Mouse (Mus musculus): Measurements from ENCODE around the gene Tubgcp2. TPM values are rescaled to one million over a fixed set of nuclear protein-coding genes. Genes with fewer than 3 reads are reported as not detected.

The Tubgcp2 gene
- polyA plus RNA-seq, 1 experiment from 2014 or later = 68.0 TPM

DNA sequence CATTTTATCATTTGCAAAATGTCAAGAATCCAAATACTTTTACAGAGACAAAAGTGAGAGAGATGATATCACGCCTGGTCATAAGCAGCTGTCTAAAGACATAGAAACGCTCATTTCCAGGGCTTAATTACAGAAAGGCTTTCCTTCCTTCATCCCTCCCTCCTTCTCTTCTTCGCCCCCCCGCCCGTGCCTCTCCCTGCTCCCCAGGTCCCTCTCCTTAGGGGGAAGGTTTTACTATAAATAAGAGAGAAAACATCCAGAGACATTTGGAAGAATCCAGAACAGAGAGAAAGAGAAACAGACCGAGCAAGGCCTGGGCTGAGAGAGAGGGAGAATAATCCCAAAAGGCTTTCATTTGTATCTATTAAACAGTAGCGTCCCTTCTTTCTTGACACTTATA is 1.0 kb downstream of the Tubgcp2 start:
- Histone ChIP-seq H3K4me3 (peak overlapping the region; percentile 93), H3K4me2 (replicated peaks) (peak overlapping the region; percentile 87), H3K9me3 (no peaks in the 10 kb centered on the region), H3K4me1 (peaks cover 21% of the 10 kb centered on the region), H3K27ac (peak overlapping the region; percentile 75; the same call in 1 of the 2 replicates), H3K9ac (peak overlapping the region; percentile 91), H3K27me3 (no peaks in the 10 kb centered on the region), H3K36me3 (peaks cover 47% of the 10 kb centered on the region)
- 15% methylated on average over 7 of the region's 7 CpGs for WGBS
- ATAC-seq (ENCODE audit: low FRiP score, low read depth) = no peak

DNA sequence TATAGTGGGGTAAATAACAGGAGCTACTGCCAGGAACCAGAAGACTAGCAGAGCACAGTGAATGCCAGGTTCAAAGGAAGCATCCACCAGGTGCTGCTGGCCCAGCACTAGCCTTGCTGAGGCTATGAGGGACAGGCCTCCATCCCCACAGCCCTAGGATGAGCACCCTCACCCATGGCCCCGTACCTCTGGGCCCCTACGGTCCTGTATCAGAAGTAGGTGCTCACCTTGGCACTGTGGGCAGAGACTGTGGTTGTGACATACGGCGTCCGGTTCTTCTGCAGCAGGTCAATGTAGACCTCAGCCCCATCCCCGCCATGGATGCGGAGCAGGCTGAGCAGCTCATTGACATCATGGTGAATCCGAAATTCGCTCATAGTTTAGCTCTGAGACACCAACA is 3.1 kb downstream of the Tubgcp2 start:
- no peak for ATAC-seq (ENCODE audit: low FRiP score, low read depth)

DNA sequence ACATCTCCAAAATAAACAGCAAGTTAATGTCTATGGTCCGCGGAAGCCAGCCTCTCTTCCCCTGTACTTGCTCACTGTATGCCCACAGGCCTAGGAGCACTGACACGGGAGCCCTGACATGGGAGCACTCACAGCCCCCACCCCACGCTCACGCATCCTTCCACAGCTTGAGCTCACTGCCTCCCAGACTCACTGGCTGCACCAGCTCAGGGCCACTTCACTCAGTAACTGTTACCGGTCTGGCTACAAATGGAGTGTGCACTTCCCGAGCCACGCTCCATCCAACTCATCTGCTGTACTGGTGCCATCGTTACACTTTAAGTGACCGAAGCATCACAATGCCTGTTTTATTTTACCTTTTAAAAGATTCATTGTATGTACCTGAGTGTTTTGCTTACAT is 4.1 kb downstream of the Tubgcp2 start:
- Histone ChIP-seq H3K9me3 (no peaks in the 10 kb centered on the region), H3K27me3 (no peaks in the 10 kb centered on the region), H3K27ac (no peak overlapping the region), H3K4me1 (peaks cover 19% of the 10 kb centered on the region), H3K4me2 (replicated peaks) (no peak overlapping the region), H3K9ac (no peak overlapping the region), H3K36me3 (peaks cover 62% of the 10 kb centered on the region), H3K4me3 (no peak overlapping the region)
- no peak for ATAC-seq (ENCODE audit: low FRiP score, low read depth)
- WGBS = 97% methylated on average over 10 of the region's 10 CpGs

More for the DNA sequence above, 3.1 kb downstream of the Tubgcp2 start:
- Histone ChIP-seq H3K4me3 (no peak overlapping the region), H3K4me1 (peaks cover 21% of the 10 kb centered on the region), H3K4me2 (replicated peaks) (no peak overlapping the region), H3K36me3 (peaks cover 54% of the 10 kb centered on the region), H3K27me3 (no peaks in the 10 kb centered on the region), H3K27ac (no peak overlapping the region), H3K9ac (no peak overlapping the region), H3K9me3 (no peaks in the 10 kb centered on the region)
- WGBS = 97% methylated on average over 9 of the region's 9 CpGs

DNA sequence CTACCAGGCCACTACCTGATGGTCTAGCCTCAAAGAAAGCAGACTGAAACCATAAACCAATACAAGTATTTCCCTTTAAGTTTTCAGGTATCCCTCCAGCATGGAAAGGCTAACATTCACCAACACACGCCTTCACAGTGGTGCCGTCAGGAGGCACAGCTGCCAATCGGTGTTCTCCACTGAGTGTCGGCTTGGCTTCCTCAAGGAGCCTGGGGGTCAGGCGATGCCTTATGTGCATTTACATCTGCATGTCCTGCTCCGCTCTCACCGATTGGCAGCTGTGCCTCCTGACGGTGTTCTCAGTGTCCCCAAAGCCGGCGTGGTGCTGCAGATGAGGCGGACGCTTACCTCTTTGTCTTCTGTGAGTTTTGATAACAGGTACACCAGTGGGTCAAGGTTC is 4.7 kb downstream of the Tubgcp2 start:
- Histone ChIP-seq H3K9me3 (no peaks in the 10 kb centered on the region), H3K4me3 (no peak overlapping the region), H3K4me1 (peaks cover 13% of the 10 kb centered on the region), H3K9ac (no peak overlapping the region), H3K27me3 (no peaks in the 10 kb centered on the region), H3K4me2 (replicated peaks) (no peak overlapping the region), H3K36me3 (peaks cover 62% of the 10 kb centered on the region), H3K27ac (no peak overlapping the region)
- ATAC-seq (ENCODE audit: low FRiP score, low read depth) = no peak
- WGBS = 96% methylated on average over 12 of the region's 12 CpGs

DNA sequence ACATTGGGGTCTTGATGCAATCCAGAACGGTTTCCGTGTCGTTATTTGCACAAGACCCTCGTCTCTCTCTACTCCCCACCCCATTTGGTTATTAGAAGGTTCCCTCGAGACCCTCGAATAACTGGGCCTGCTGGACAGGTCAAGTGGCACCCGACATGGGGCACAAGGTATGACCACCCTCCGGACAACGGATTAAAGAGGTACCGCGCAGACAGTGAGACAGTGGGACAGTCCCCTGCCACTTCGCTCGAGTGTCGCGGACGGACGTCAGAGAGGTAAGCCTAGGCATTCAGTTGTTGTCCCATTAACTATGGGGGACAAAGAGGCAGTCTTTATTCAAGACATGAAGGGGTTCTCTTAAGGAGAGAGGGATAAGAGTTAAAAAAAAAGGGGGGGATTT is 25.1 kb downstream of the Tubgcp2 start:
- Histone ChIP-seq H3K27me3 (no peaks in the 10 kb centered on the region), H3K9ac (no peak overlapping the region), H3K4me2 (replicated peaks) (no peak overlapping the region), H3K9me3 (peaks cover 7% of the 10 kb centered on the region; the same call in 1 of the 2 replicates), H3K4me1 (no peaks in the 10 kb centered on the region), H3K4me3 (no peak overlapping the region), H3K36me3 (peaks cover 46% of the 10 kb centered on the region), H3K27ac (no peak overlapping the region)
- 98% methylated on average over 17 of the region's 17 CpGs for WGBS
- ATAC-seq (ENCODE audit: low FRiP score, low read depth) = no peak

DNA sequence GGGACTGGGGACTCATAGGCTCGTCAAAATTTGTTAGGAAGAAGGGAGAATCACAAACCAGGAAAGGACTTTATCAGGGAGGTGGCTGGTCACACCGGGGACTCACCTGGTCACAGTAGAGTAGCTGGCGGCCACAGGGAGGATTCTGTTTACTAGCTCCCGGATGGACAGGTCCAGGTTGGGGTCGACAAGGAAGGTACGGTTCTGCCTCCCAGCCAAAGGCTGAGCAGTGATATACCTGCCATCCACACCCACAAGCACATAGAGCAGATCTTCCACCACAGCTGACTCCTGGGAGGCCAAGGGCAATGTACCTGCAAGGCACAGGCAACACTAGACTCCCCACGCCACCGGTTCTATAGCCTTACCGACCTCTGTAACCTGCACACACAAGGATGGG is 28.7 kb downstream of the Tubgcp2 start:
- H3K4me3 ChIP-seq = no peak overlapping the region
- no peaks in the 10 kb centered on the region for H3K9me3 ChIP-seq
- H3K27ac ChIP-seq = no peak overlapping the region
- no peak overlapping the region for H3K4me2 ChIP-seq (replicated peaks)
- peaks cover 71% of the 10 kb centered on the region for H3K36me3 ChIP-seq
- no peaks in the 10 kb centered on the region for H3K27me3 ChIP-seq
- WGBS = 94% methylated on average over 9 of the region's 9 CpGs
- no peaks in the 10 kb centered on the region for H3K4me1 ChIP-seq
- ATAC-seq (ENCODE audit: low FRiP score, low read depth) = no peak
- no peak overlapping the region for H3K9ac ChIP-seq

DNA sequence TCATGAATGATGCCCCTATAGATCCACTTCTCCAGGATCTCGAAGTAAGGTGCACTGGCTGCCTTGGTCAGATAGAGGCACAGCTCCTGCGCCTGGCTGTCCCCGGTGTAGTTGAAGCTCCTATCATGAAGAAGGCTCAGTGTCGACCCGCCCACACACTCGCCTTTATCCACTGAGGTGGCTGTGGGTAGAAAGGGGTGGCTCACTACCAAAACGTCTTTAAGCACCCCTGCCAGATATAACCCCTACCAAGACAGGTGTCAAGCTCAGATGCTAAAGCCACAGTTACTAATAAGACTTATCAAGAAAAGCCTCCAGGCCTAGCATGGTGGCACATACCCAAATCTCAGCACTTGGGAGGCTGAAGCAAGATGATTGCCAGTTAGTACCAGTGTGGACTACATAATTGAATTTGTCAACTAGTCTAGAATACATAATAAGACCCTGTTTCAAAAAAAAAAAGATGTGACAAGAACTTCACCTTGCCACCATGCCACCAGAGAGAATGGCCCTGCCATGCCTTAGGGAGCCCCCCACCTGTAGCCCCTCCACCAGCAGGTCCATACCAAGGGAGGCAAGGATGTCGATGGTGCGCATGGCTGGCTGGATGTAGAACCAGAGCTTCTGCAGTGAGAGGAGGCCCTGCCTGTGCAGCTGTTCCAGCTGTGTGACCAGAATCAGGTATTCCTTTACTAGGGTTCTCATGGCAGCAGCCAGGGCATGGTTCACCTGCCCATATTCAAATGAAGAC is 29.4 kb downstream of the Tubgcp2 start:
- Histone ChIP-seq H3K9me3 (no peaks in the 10 kb centered on the region), H3K27ac (no peak overlapping the region), H3K9ac (no peak overlapping the region), H3K27me3 (no peaks in the 10 kb centered on the region), H3K4me1 (no peaks in the 10 kb centered on the region), H3K4me3 (no peak overlapping the region), H3K36me3 (peaks cover 78% of the 10 kb centered on the region), H3K4me2 (replicated peaks) (no peak overlapping the region)
- WGBS = 93% methylated on average over 9 of the region's 9 CpGs
- ATAC-seq (ENCODE audit: low FRiP score, low read depth) = no peak

DNA sequence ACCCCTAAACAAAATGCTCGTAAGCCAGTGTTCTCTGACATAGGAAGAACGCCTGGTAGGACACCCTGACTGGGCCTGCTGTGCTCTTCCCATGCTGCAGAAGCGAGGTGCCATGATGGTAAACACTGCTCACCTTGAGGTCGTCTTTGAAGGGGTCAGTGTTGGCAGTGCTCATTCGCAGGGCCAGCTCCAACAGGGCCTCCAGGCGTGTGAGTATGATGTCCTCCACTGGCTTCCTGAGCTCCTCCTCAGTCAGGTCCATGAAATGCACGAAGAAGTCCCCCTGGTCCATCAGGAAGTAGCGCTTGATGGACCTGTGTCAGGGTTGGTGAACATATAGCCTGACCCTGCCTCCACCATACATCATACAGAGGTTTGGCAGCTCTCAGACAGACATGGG is 31.8 kb downstream of the Tubgcp2 start:
- Histone ChIP-seq H3K27ac (no peak overlapping the region), H3K4me3 (no peak overlapping the region), H3K4me2 (replicated peaks) (no peak overlapping the region), H3K36me3 (peaks cover 84% of the 10 kb centered on the region), H3K27me3 (no peaks in the 10 kb centered on the region), H3K4me1 (no peaks in the 10 kb centered on the region), H3K9ac (no peak overlapping the region), H3K9me3 (no peaks in the 10 kb centered on the region)
- WGBS = 94% methylated on average over 8 of the region's 8 CpGs
- no peak for ATAC-seq (ENCODE audit: low FRiP score, low read depth)

DNA sequence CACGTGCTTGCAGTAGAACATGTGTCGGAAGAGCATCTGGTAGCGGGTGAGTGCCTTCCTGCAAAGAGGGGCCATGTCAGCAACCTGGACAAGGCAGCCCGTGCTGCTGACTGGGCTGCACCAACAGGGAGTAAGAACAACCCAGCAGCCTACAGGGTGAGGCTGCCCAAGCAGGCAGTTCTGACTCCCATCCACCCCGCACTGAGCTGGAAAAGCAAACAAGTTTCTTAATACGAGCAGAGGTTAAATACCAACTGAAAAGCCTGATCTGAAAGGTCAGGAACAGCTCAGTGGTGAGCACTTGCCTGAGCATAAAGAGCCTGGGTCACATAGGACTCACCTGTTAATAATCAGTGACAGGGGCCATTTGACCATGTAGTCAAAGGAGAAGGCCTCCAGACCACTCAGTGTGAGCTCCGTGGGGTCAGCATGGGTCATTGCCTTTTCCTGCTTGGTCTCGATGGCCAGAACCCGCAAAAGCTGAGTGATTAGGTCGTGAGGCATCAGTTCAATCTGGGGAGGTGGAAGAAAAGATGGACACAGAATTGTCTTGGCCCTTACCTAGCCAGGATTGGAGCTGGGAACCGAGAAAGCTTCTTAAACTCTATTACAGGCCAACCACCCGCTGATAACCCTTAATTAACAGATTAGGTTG is 35.3 kb downstream of the Tubgcp2 start:
- peaks cover 95% of the 10 kb centered on the region for H3K36me3 ChIP-seq
- H3K9ac ChIP-seq = no peak overlapping the region
- ATAC-seq (ENCODE audit: low FRiP score, low read depth) = no peak
- H3K9me3 ChIP-seq = no peaks in the 10 kb centered on the region
- WGBS = 60% methylated on average over 12 of the region's 12 CpGs
- H3K4me3 ChIP-seq = no peak overlapping the region
- no peak overlapping the region for H3K4me2 ChIP-seq (replicated peaks)
- H3K27ac ChIP-seq = no peak overlapping the region
- H3K4me1 ChIP-seq = no peaks in the 10 kb centered on the region
- H3K27me3 ChIP-seq = no peaks in the 10 kb centered on the region

DNA sequence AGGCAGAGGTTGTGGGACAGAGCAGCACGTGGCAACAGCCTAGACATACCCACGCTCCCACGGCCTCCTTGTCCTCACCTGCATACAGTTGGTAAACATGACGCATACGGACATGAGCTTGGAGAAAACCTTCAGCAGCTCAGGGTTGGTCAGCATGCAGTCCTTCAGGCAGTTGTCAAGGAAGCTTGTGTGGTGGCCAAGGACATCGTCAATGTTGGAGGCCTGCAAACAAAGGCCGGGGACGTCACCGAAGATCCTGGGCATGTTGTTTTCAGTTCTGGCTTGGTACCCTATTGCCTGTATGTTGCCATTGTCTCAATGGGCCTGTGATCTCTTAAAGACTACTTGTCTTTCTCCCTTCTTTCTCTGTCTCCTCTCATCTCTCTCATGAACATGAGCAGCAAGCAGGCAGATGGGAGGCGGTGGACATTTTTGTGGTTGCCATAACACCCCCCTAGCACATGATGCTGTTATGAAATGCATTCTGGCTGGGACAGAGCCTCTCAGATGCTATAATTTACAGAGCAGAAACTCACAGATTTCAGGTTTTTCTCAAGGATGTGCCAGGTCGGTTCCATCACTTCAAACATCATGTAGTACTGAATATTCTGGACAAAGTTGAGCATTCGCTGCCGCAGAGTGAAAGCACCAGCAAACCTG is 37.6 kb downstream of the Tubgcp2 start:
- Histone ChIP-seq H3K4me1 (no peaks in the 10 kb centered on the region), H3K27me3 (no peaks in the 10 kb centered on the region), H3K4me3 (no peak overlapping the region), H3K4me2 (replicated peaks) (no peak overlapping the region), H3K27ac (no peak overlapping the region), H3K9me3 (no peaks in the 10 kb centered on the region), H3K9ac (no peak overlapping the region), H3K36me3 (peaks cover 96% of the 10 kb centered on the region)
- 98% methylated on average over 13 of the region's 13 CpGs for WGBS
- no peak for ATAC-seq (ENCODE audit: low FRiP score, low read depth)

DNA sequence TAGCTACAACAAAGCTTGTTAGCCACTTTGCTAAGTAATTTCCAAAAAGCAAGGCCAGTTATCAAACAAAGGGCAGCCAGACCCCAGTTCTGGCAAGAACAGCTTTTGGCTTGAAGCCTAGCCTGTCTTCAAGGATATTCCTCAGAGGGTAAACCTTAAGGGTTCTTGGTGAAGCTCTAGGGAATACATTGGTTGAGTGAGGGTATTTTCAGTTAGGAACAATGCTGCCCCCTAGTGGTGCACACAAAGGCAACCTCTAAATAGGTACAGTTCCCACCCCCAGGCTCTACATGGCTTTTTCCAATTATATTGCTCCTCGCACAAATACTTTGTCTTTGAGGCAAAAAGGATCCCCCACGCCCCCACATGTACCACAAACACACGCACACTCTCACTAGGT is 41.8 kb downstream of the Tubgcp2 start:
- peaks cover 58% of the 10 kb centered on the region for H3K36me3 ChIP-seq
- H3K4me1 ChIP-seq = no peaks in the 10 kb centered on the region
- H3K9ac ChIP-seq = no peak overlapping the region
- no peak for ATAC-seq (ENCODE audit: low FRiP score, low read depth)
- no peak overlapping the region for H3K4me2 ChIP-seq (replicated peaks)
- WGBS = 23% methylated on average over 3 of the region's 3 CpGs
- no peaks in the 10 kb centered on the region for H3K27me3 ChIP-seq
- no peak overlapping the region for H3K27ac ChIP-seq
- no peak overlapping the region for H3K4me3 ChIP-seq
- H3K9me3 ChIP-seq = no peaks in the 10 kb centered on the region

DNA sequence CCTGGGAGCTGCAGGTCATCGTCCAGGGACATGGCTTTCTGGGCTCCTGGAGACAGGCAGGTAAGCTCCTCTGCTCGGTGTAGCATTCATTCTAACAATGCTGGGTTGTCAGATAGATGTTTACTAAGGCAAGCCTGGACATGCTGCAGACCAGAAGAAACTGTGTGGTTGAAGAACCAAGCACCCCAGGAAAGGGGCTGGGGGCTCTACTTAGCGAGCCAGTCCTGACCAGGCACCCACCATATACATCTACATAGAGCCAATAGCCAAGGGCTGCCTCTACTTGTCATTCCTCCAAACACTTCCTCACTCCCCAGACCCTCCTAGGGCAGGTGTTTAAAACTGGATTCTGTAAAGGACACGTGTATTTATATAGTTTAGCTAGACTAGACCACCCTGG is 42.3 kb downstream of the Tubgcp2 start:
- Histone ChIP-seq H3K9me3 (no peaks in the 10 kb centered on the region), H3K27ac (no peak overlapping the region), H3K4me3 (no peak overlapping the region), H3K36me3 (peaks cover 53% of the 10 kb centered on the region), H3K27me3 (no peaks in the 10 kb centered on the region), H3K9ac (no peak overlapping the region), H3K4me2 (replicated peaks) (no peak overlapping the region), H3K4me1 (no peaks in the 10 kb centered on the region)
- ATAC-seq (ENCODE audit: low FRiP score, low read depth) = no peak
- WGBS = 69% methylated on average over 4 of the region's 4 CpGs
